In genomic region chr10:18193221-18193620, GRCm38 (mm10) we compare ENCODE assay signal across 25 mouse cellular contexts. TPM values are rescaled to one million over a fixed set of nuclear protein-coding genes. Genes with fewer than 3 reads are reported as not detected.
DNase-seq lines count a peak whose midpoint lies in the region; ATAC-seq and TF ChIP-seq lines count a peak whose summit lies in the region.
"Had no signal": no experiment of that assay in that cellular context is flagged by ENCODE, and none has a peak within 500 bp of the region (broad histone marks: within the 10 kb centered on the region; RNA-seq: fewer than 3 reads in every experiment).

No protein-coding gene starts in this region.

- no peak for TF ChIP-seq CTCF in stomach, postnatal 0 days (IDR thresholded peaks at IDR 0.05; ENCODE audit: low read depth)

- H3K36me3 ChIP-seq in stomach, embryonic 15.5 days, result no peaks in the 10 kb centered on the region
- H3K36me3 ChIP-seq in stomach, postnatal 0 days (ENCODE audit: control insufficient read depth, insufficient read depth, low read length), result no peaks in the 10 kb centered on the region
- H3K36me3 ChIP-seq: embryonic facial prominence, embryonic 10.5 days; G1E; heart, embryonic 15.5 days; hindbrain, embryonic 10.5 days had no signal

- no peak overlapping the region for H3K9ac ChIP-seq in stomach, embryonic 15.5 days
- no peak overlapping the region for H3K9ac ChIP-seq in stomach, postnatal 0 days (ENCODE audit: low read length)
- H3K9ac ChIP-seq: heart, embryonic 15.5 days; hindbrain, embryonic 14.5 days had no signal

- no peak overlapping the region for H3K4me2 ChIP-seq in stomach, embryonic 15.5 days
- H3K4me2 ChIP-seq in stomach, postnatal 0 days (replicated peaks; ENCODE audit: low read depth), result no peak overlapping the region
- H3K4me2 ChIP-seq: heart, embryonic 11.5 days; heart, embryonic 15.5 days; hindbrain, embryonic 14.5 days had no signal

- ATAC-seq in stomach, embryonic 15.5 days (ENCODE audit: insufficient read depth, low FRiP score, low read depth), result no peak
- no peak for ATAC-seq in stomach, postnatal 0 days (ENCODE audit: low FRiP score, low TSS enrichment)
- ATAC-seq: forebrain, embryonic 14.5 days had no signal

- peak overlapping the region; percentile 8; the same call in 1 of the 2 replicates for H3K27ac ChIP-seq in stomach, embryonic 15.5 days
- no peak overlapping the region for H3K27ac ChIP-seq in stomach, postnatal 0 days (replicated peaks)
- H3K27ac ChIP-seq: embryonic facial prominence, embryonic 10.5 days; gastrocnemius, adult 2 months; heart, embryonic 15.5 days; hindbrain, embryonic 10.5 days; hindbrain, embryonic 14.5 days had no signal

- no peaks in the 10 kb centered on the region for H3K9me3 ChIP-seq in stomach, embryonic 15.5 days
- H3K9me3 ChIP-seq in stomach, postnatal 0 days (ENCODE audit: control insufficient read depth, low read length), result no peaks in the 10 kb centered on the region
- H3K9me3 ChIP-seq: embryonic facial prominence, embryonic 10.5 days; G1E; heart, embryonic 15.5 days; hindbrain, embryonic 10.5 days had no signal

- WGBS in stomach, embryonic 15.5 days, result 42% methylated on average over 11 of the region's 11 CpGs
- 35% methylated on average over 11 of the region's 11 CpGs for WGBS in stomach, postnatal 0 days

- no peak overlapping the region for H3K4me3 ChIP-seq in stomach, embryonic 15.5 days (replicated peaks)
- no peak overlapping the region for H3K4me3 ChIP-seq in stomach, postnatal 0 days (ENCODE audit: low read depth, low read length)
- H3K4me3 ChIP-seq: embryonic facial prominence, embryonic 10.5 days; gastrocnemius, adult 2 months; heart, embryonic 15.5 days; hindbrain, embryonic 10.5 days had no signal

- no peak for TF ChIP-seq EP300 in stomach, postnatal 0 days (optimal IDR thresholded peaks at IDR 0.05)

- peak; percentile 36 for DNase-seq in heart, adult 11 months
- no peak for DNase-seq in heart, postnatal 25 days (ENCODE audit: low spot score)
- no peak for DNase-seq in stomach, postnatal 0 days (ENCODE audit: low spot score)
- DNase-seq in T-cell, adult 2 months (ENCODE audit: low spot score), result peak; percentile 79
- DNase-seq in naive thymus-derived CD4-positive, alpha-beta T cell, adult 2 months (ENCODE audit: low read depth), result peak; percentile 81
- DNase-seq in layer of hippocampus, postnatal 10 days (ENCODE audit: low spot score in 2 of 2), result no peak
- DNase-seq in layer of hippocampus, postnatal 14 days (ENCODE audit: low spot score in 2 of 2), result no peak
- DNase-seq: adrenal gland, postnatal 14 days; B cell, adult 2 months; cerebellum, adult 11-12 months; cerebellum, adult 9-10 months; cerebellum, postnatal 25 days; gastrocnemius, adult 2 months; gastrocnemius, postnatal 25 days; heart, postnatal 14 days had no signal

- H3K27me3 ChIP-seq in stomach, embryonic 15.5 days (replicated peaks), result no peaks in the 10 kb centered on the region
- H3K27me3 ChIP-seq in stomach, postnatal 0 days (ENCODE audit: control insufficient read depth, insufficient read depth, low read length), result no peaks in the 10 kb centered on the region
- H3K27me3 ChIP-seq: heart, embryonic 15.5 days had no signal

- intact Hi-C loops in heart, postnatal 25 days (cut with DNase I), result no loop called here

- H3K4me1 ChIP-seq in stomach, embryonic 15.5 days, result no peaks in the 10 kb centered on the region
- no peaks in the 10 kb centered on the region for H3K4me1 ChIP-seq in stomach, postnatal 0 days (replicated peaks; ENCODE audit: control insufficient read depth, insufficient read depth)

RNA-seq across cellular contexts. Expression of gene Ect2l, which starts 17.5 kb away (rescaled TPM):
- total RNA-seq in heart, postnatal 25 days (2021), result not detected
- 0.17 and 0.36 TPM in 2 replicates for polyA plus RNA-seq in stomach, embryonic 15.5 days (2015; fragmentation: Nextera tagmentation; extraction: Ambion mirVana)
- polyA plus RNA-seq in stomach, postnatal 0 days (2015; fragmentation: Nextera tagmentation; extraction: Ambion mirVana), result 0.21 and 0.51 TPM in 2 replicates
- total RNA-seq in layer of hippocampus, postnatal 10 days (2021), result under 1 TPM; 0.74 to 0.80 TPM
- under 1 TPM; 0.83 to 0.99 TPM for total RNA-seq in layer of hippocampus, postnatal 14 days (2021)
- total RNA-seq: adrenal gland, adult 18-20 months; adrenal gland, postnatal 14 days; gastrocnemius, adult 2 months; gastrocnemius, postnatal 25 days; granulocyte monocyte progenitor cell, adult 5-6 weeks had no signal
- polyA plus RNA-seq: G1E had no signal

RNA-seq across cellular contexts. Expression of gene Ccdc28a, which starts 41.6 kb away (rescaled TPM):
- total RNA-seq in heart, postnatal 25 days (2021), result 10 to 100 TPM; 10.0 to 14.3 TPM
- 11.2 and 15.3 TPM in 2 replicates for polyA plus RNA-seq in stomach, embryonic 15.5 days (2015; fragmentation: Nextera tagmentation; extraction: Ambion mirVana)
- polyA plus RNA-seq in stomach, postnatal 0 days (2015; fragmentation: Nextera tagmentation; extraction: Ambion mirVana), result 13.8 and 14.8 TPM in 2 replicates
- 10 to 100 TPM in 1 of 2 experiments, 1 to 10 TPM in 1; 9.6 to 12.4 TPM for total RNA-seq in layer of hippocampus, postnatal 10 days (2021)
- total RNA-seq in layer of hippocampus, postnatal 14 days (2021), result 10 to 100 TPM; 16.4 to 18.4 TPM

Comparison
In these comparisons a context has a peak if more than half of its experiments do, and no peak if none do; other contexts are left out.
1. DNase-seq: peak in heart, adult 11 months (single experiment), T-cell, adult 2 months (single experiment) and naive thymus-derived CD4-positive, alpha-beta T cell, adult 2 months (single experiment); none in heart, postnatal 25 days (single experiment), stomach, postnatal 0 days (single experiment), layer of hippocampus, postnatal 10 days (0 of 2) and layer of hippocampus, postnatal 14 days (0 of 2).